Mouse (Mus musculus) E14TG2a.4 (cell line): Measurements from ENCODE around the gene Prdm15.

Source experiments
- H3K27me3 ChIP-seq: 2 replicates; pipeline ENCODE4 v1.6.1; 2014; ENCODE audit warnings: low read length, control low read depth; ENCODE audit not compliant: insufficient read depth
- H3K36me3 ChIP-seq: 2 replicates; pipeline ENCODE4 v1.6.1; 2014; ENCODE audit warnings: low read length, control low read depth; ENCODE audit not compliant: insufficient read depth
- H3K4me1 ChIP-seq: replicated peaks from 2 replicates; pipeline ENCODE4 v1.6.1; 2014; ENCODE audit warnings: low read depth, low read length, control low read depth
- H3K4me3 ChIP-seq: replicated peaks from 2 replicates; pipeline ENCODE4 v1.5.1; 2014; ENCODE audit warnings: mild to moderate bottlenecking, low read length
- H3K9me3 ChIP-seq: 2 replicates; pipeline ENCODE4 v1.6.1; 2014; ENCODE audit warnings: low read length, control low read depth
- CTCF ChIP-seq: conservative IDR thresholded peaks from 2 replicates; pipeline ENCODE4 v1.5.1; 2014; ENCODE audit warnings: low read length
- NANOG ChIP-seq: IDR thresholded peaks from 2 replicates; pipeline ENCODE4 v1.6.1; 2014; ENCODE audit warnings: borderline replicate concordance, low read length, mixed read lengths
- POU5F1 ChIP-seq: IDR thresholded peaks from 2 replicates; pipeline ENCODE4 v1.6.1; 2014; ENCODE audit warnings: low read length, borderline replicate concordance

Gene Prdm15

DNA sequence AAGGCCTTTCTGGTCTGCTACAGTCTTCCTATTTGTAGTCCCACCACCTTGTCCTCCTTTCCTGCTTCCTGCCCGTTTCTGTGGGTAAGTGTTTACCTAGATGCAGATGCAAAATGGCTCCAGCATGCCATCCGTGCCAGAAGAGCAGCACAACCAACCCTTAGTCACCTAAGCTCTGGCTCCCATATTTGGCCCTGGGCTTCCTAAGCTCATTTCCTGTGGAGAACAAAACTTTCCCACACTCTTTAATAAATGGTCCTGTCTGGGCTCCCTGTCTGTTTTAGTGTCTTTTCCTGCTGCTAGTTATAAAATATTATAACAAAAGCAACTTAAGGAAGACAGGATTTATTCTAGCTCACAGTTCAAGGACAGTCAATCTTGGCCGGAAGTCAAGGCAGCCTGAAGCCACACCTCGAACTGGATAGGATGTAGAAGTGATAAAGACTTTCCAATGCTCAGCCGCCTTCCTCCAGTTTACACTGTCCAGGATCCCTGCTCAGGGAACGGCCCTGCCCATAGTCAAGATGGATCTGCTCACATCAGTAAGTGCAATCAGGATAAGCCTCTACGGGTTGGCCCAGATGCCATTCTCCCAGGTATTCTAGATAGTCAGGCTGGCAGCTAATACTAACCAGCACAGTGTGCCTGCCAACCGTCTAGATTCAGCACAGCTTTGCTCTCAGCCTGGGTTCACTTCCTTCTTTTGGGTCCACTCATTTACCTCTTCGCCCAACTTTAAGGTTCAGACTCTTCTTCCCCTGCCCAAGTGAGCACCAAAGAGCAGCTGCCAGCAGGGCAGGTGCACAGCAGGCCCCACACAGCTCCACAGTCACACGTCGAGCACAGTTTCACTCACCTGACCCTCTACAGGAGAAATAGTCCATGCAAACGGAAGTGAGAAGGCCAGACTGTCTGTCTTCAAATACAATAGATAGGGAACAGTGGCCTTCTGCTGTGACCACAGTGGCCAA lies 6.4 kb downstream of the Prdm15 start:
- no peak for TF ChIP-seq CTCF
- TF ChIP-seq POU5F1: no peak
- TF ChIP-seq NANOG: no peak
- Histone ChIP-seq H3K27me3 (no peaks in the 10 kb centered on the region), H3K36me3 (peaks cover 45% of the 10 kb centered on the region), H3K4me3 (no peak overlapping the region), H3K9me3 (no peaks in the 10 kb centered on the region), H3K4me1 (peaks cover 33% of the 10 kb centered on the region)

DNA sequence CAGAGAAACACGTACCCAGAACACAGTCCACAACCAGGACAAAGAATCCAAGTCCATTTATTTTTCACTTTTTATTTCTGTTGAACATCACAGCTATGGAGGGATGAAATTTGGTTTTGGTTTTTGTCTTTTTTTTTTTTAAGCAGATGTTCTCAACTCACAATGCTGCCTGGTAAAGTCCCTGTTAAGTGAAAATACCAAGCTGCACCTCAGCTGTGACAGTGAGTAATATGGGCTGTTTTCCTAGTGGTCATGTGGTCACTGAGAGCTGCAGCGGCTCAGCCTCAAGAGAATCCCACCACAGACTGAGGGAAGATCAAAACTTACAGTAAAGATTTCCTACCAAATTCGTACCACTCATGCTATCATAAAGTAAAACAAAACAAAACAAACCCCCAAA lies 19.5 kb downstream of the Prdm15 start:
- Histone ChIP-seq H3K4me3 (no peak overlapping the region), H3K36me3 (peaks cover 96% of the 10 kb centered on the region), H3K4me1 (no peaks in the 10 kb centered on the region), H3K27me3 (no peaks in the 10 kb centered on the region), H3K9me3 (no peaks in the 10 kb centered on the region)
- no peak for TF ChIP-seq POU5F1
- TF ChIP-seq CTCF: no peak
- no peak for TF ChIP-seq NANOG

DNA sequence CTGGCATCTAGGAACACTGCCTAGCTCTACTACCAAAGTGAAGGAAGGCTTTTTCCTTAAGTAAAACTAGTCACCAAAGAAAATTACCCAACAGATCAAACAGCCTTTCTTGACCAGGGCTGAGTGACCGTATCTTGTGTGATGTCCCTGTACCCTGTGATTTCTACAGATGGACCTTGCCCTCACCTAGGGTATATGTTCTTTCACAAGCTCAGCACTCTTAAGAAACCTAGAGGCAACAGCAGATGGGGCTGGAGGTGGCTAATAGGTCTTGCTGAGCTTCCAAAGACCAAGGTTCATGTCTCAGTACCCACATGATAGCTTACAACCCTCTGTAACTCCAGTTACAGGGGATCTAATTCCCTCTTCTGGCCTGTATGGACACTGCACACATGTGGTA lies 23.4 kb downstream of the Prdm15 start:
- no peaks in the 10 kb centered on the region for H3K9me3 ChIP-seq
- H3K4me1 ChIP-seq: no peaks in the 10 kb centered on the region
- peaks cover 80% of the 10 kb centered on the region for H3K36me3 ChIP-seq
- H3K4me3 ChIP-seq: no peak overlapping the region
- TF ChIP-seq POU5F1 (no peak), NANOG (no peak), CTCF (no peak)
- no peaks in the 10 kb centered on the region for H3K27me3 ChIP-seq

DNA sequence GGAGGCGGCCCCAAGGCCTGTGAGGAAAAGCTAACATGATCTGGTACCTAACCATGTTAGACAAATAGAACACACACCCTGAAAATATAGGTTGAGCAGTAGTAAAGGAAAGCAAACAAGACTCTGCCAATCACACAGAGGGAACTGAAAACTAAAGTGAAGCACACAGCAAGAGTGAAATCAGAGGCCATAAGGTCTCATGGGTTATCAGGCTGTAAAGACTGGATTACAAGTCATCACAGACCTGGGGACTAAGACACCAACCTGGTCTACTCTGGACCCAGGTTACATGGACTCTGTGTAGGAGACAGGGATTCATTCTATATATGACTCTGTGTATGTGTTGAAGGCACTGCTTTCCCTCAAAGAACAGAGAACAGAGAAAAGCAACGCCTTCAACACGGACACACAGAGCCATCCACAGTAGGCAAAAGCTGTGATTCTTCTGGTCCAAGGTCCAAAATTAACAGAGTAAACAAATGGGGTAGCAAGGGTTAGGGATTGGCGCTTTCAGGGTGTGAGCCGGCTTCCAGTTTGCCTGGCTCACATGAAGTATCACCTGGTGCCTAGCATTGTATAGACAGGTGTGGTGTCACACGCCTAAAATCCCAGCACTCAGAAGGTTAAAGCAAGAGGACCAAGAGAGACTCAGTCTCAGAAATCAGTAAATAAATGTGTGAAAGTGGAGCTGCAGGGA lies 28.2 kb downstream of the Prdm15 start:
- Histone ChIP-seq H3K4me1 (peaks cover 10% of the 10 kb centered on the region; the same call in 1 of the 2 replicates), H3K4me3 (no peak overlapping the region), H3K27me3 (no peaks in the 10 kb centered on the region), H3K36me3 (peaks cover 80% of the 10 kb centered on the region), H3K9me3 (no peaks in the 10 kb centered on the region)
- TF ChIP-seq CTCF (no peak), POU5F1 (no peak), NANOG (no peak)

DNA sequence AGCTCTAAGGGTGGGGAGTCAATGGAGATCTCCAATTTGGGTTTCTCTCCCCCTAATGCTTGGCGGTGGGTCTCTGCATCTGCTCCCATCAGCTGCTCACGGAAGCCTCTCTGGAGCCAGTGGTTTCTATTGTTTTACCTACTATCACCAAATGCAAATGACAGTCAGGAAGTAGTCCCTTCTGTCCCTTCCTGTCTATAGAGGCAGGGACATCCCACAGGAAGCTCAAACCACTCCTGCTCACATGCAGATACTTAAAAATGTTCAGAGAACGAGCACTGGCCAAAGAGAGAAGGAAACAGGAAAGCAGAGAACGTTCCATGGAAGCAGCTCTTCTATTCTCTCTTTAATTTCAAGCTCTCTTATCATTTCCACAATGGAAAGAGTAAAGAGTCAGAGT lies 32.1 kb downstream of the Prdm15 start:
- Histone ChIP-seq H3K4me3 (no peak overlapping the region), H3K9me3 (no peaks in the 10 kb centered on the region), H3K4me1 (peaks cover 10% of the 10 kb centered on the region; the same call in 1 of the 2 replicates), H3K36me3 (peaks cover 93% of the 10 kb centered on the region), H3K27me3 (no peaks in the 10 kb centered on the region)
- TF ChIP-seq CTCF: no peak
- no peak for TF ChIP-seq POU5F1
- TF ChIP-seq NANOG: no peak

DNA sequence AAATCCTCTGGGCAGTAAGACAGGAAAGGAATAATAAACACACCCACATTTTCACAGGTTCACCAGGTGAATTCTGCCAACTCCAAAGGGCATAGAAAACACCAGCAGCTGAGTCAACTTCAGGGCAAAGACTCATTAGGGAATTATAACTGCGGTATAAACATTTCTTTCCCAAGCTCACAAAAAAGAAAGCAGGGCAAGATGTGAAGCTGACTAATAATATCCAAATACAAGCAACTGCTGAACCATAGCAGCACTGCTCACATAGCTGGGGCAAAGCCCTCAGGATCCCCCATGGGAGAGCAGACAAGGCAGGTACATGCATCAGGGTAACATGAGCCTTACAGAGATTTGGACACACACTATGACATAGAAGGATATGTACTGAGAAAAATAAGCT lies 34.2 kb downstream of the Prdm15 start:
- TF ChIP-seq CTCF (no peak), NANOG (no peak), POU5F1 (no peak)
- H3K9me3 ChIP-seq: no peaks in the 10 kb centered on the region
- no peaks in the 10 kb centered on the region for H3K27me3 ChIP-seq
- no peak overlapping the region for H3K4me3 ChIP-seq
- peaks cover 10% of the 10 kb centered on the region; the same call in 1 of the 2 replicates for H3K4me1 ChIP-seq
- H3K36me3 ChIP-seq: peaks cover 92% of the 10 kb centered on the region

DNA sequence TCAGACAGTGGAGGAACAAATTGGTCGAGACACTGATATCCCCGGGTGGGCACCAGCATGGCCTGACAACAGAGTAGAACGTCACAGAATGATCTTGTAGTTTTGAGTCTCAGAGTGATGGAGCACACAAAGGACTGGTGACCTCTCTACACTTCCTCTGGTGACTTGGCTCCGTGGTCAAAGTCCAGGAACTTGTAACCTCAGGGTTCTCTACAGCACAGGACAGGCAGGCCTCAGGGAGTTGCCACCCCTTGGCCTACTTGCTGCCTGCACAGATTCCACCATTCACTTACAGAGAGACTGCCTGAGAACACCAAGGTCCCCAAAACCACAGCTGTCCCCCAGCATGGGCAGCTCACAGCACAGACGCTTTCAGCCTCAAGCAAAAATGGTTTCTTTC lies 36.4 kb downstream of the Prdm15 start:
- Histone ChIP-seq H3K9me3 (no peaks in the 10 kb centered on the region), H3K27me3 (no peaks in the 10 kb centered on the region), H3K36me3 (peaks cover 94% of the 10 kb centered on the region), H3K4me1 (peaks cover 10% of the 10 kb centered on the region; the same call in 1 of the 2 replicates), H3K4me3 (no peak overlapping the region)
- TF ChIP-seq NANOG: no peak
- TF ChIP-seq CTCF: no peak
- no peak for TF ChIP-seq POU5F1

DNA sequence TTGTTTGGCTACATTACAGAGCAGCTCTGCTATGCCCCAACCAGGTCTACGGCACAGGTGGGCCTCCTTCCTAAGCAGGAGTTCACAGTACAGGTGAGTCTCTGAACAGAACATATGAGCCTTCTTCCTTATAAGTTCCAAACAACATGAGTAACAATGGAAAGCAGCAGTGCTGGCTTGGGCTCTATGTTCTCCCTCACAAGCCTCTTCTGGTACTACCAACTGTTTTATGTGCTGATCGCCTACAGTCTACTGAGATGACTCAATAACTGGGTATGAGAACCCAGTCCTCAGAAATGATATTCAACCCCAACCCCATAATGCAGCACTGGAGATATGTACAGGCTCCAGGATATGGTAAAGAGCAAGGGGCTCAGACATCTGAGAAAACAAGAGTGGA lies 37.6 kb downstream of the Prdm15 start:
- H3K36me3 ChIP-seq: peaks cover 94% of the 10 kb centered on the region
- H3K4me1 ChIP-seq: peaks cover under 1% of the 10 kb centered on the region; the same call in 1 of the 2 replicates

More for the DNA sequence above, 37.6 kb downstream of the Prdm15 start:
- no peaks in the 10 kb centered on the region for H3K9me3 ChIP-seq
- H3K4me3 ChIP-seq: no peak overlapping the region
- TF ChIP-seq CTCF (no peak), POU5F1 (no peak)
- H3K27me3 ChIP-seq: no peaks in the 10 kb centered on the region
